Mouse (Mus musculus): Measurements from ENCODE around the gene Gcnt3.

- no peak for TF ChIP-seq ZNF384 (IDR thresholded peaks at IDR 0.05; ENCODE audit: low read depth, low read length)
- TF ChIP-seq HCFC1 (IDR thresholded peaks at IDR 0.05; ENCODE audit: borderline replicate concordance, insufficient read depth, low read length) = no peak
- no peak for TF ChIP-seq CHD2 (IDR thresholded peaks at IDR 0.05; ENCODE audit: low read depth, low read length)
These were observed 30.2 kb downstream of the Gcnt3 start for GRCm38 (mm10) chr9:70007506-70008248.
